Mouse (Mus musculus): ENCODE measurements around the gene Cog6.
"Not testable (repeated sequence)": the region's sequence is repeated elsewhere in the genome, so short reads cannot be mapped to it uniquely, and the experiment has no call there.

Gene Cog6

GRCm38 (mm10) chr3:53032432-53032831, 15.4 kb upstream of the Cog6 start:
- peak; percentile 52 to 53 for DNase-seq (ENCODE audit: low spot score in 2 of 2)

DNA sequence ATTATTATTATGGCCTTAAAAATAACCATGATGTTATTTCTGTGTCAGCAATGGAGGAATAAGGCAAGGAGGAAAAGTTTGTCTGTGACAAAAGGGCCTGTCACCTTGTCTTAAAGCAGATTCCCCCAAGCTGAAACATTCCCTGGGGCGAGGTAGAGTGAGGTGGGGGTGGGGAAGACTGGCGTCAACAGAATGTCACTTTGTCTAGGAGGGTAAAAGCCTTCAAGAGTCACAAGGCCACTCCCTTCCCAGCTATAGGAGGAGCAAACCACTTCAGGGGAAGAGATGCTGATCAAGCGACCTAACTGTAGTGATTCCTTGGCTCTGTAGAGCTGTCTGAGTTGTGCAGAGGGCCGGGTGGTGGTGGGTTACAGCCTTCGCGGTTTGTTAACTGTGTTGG, 14.5 kb upstream of the Cog6 start:
- DNase-seq (ENCODE audit: low spot score in 2 of 2), result no peak

GRCm38 (mm10) chr3:53029046-53029445, 12.0 kb upstream of the Cog6 start:
- DNase-seq (ENCODE audit: low spot score in 2 of 2), result peak; percentile 30 to 79

DNA sequence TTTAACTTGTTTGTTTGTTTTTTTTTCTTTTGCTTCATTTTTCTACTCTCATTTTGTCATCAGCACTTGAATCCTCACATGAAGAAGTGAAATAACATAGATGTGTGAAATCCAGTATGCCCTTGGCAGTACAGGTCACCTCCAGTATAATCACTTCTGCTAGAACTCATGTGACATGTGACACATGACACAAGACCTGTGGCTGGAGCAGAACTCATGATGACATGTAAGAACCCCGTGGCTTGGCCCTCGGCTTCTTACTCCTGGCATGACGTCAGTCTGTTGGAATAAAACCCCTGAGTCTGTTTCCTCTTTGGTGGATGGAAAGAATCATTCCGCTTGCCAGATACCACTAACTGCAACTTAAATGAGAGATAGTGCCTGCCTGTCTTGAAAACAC, 10.3 kb upstream of the Cog6 start:
- DNase-seq (ENCODE audit: low spot score in 2 of 2), result no peak

DNA sequence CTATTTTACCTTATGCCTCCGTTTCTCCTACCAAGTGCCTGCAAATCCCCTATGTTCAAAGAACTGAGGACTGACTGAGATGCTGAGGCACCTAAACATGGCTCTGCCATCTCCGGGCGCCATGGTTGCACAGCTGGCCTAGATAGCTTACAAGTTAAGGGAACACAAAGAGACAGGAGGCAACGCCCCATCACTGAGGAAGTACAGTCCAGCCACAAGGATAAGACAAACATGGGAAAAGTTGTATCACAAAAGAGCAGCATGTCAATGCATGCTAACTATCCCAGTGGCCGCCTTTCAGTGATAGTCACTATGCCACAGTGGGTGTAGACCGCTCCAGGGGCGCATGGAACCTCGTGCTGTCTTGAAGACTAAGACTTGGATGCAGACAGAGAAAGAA, 9.6 kb downstream of the Cog6 start:
- no peak for DNase-seq (ENCODE audit: low spot score in 2 of 2)

DNA sequence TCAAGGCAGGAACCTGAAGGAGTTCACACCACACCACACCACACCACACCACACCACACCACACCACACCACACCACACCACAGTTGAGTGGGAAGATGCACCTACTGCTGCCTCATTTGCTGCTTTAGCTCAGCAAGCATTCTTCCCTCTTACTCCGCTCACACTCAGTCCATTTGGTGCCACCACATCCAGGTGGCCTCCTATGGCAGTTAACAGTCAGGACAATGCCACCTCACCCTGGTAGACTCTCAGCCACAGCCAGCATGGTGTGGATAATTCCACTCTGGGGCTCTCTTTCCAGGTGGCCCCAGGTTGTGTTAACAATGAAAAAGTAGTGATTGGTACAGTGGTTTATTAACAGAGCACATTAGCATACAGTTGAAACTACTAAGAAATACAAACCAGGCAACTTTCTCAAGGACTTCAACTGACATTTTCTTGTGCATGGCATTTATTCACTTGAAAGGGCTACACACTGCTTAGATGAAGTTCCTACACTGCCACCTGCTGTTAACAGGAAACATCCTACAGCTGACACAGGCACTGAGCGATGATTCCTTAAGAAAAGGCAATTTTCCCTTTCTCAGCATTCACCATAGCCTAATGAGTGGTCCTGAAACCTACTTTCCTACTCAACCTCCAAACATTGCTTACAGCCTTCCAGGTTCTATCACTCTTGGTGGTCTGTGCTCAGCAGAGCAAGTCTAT, 12.5 kb downstream of the Cog6 start:
- peak in 1 of 2 experiments; percentile 29 for DNase-seq (ENCODE audit: low spot score in 2 of 2)

- DNase-seq (ENCODE audit: low spot score in 2 of 2), result no peak
Observed at GRCm38 (mm10) chr3:53002076-53002475, 15.0 kb downstream of the Cog6 start.

GRCm38 (mm10) chr3:52999996-53000395, 17.0 kb downstream of the Cog6 start:
- no peak for DNase-seq (ENCODE audit: low spot score in 2 of 2)

DNA sequence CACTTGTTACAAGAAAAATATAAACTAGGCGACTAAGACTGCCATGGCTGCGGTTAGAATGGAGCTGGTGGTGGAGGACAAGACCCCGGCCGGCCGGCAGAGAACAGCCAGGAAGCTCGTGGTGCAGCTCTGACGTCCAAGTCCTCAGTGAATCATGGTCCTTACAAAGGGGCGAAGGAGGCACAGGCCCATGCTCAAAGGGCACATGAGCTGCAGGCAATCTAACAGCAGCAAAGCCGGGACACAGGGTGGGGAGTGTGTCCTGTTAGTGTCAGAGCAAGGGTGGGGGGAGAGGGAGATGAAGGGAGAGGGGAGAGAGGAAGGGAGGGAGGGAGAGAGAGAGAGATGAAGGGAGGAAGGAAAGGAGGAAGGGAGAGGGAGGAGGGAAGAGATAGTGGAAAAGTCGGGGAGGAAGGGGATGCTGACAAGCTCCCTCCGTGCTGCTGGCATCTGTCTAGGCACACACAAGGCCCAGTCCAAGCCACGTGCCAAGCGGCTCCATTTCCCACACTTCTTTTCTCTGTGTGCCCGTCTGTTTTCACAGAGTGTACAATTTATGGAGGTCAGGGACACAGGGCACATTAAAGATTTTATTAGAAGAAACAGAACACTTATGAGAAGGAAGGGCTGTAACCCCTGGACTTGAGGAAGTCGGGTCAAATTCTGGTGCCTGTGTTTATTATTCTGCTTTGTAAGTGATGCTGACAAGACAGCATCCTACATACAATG, 17.9 kb downstream of the Cog6 start:
- no peak for DNase-seq (ENCODE audit: low spot score in 2 of 2)

- DNase-seq (ENCODE audit: low spot score in 2 of 2), result no peak
Observed at GRCm38 (mm10) chr3:52997381-52997780, 19.7 kb downstream of the Cog6 start.

- DNase-seq (ENCODE audit: low spot score in 2 of 2), result no peak
Observed at GRCm38 (mm10) chr3:52996635-52997034, 20.4 kb downstream of the Cog6 start.

DNA sequence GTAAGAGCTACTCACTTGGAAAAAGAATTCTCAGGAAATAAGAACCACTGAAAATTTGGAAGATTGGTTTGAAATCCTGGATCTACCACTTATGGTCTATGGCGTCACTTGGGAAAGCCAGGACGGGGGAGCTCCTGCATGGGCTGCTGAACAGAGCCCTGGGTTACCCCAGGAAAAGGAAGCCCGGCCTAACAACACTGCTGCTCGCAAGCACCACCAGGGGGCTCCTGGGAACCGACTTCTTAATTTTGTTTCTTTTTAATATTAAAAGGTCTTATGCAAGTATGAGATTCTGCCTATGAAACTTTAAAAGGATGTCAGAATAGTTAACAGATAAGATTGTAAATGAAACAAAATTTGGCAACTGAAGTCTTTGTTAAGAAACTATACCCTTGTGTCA, 22.4 kb downstream of the Cog6 start:
- peak in 1 of 2 experiments; percentile 33 for DNase-seq (ENCODE audit: low spot score in 2 of 2)

- no peak for DNase-seq (ENCODE audit: low spot score in 2 of 2)
Observed at GRCm38 (mm10) chr3:52993296-52993695, 23.7 kb downstream of the Cog6 start.

DNA sequence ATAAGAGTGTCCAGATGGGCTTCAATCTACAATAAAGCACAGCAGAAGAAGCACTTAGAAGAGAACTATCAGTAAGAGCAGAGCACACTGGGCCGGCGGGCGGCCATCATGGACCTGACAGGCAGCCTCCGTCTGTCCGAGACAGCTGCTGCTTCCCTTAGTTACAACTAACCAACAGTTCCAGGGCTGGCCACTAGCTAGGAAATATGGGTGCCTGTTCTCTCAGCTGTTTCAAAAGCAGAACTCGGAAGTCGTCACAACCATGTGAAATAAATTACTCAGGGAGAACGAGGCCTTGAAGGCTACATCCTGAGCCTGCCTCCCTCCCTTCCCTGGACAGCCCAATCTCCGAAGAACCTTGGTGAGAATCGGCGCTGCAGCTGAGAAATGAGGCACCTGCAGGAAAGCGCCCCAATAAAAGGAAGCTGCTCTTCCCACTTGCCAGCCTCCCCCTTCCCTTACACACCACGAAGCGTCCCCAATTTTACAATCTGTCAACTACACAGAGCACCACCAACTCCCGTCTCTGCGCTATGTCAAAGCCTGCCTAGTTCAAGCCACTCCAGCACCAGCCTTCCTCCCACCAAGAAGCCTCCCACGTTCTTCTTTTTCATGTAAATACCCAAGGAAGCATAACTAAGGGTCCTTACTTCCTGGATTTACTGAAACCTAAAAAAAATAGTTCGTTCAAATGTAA, 26.8 kb downstream of the Cog6 start:
- DNase-seq (ENCODE audit: low spot score in 2 of 2), result no peak

GRCm38 (mm10) chr3:52985508-52985941, 31.5 kb downstream of the Cog6 start:
- DNase-seq (ENCODE audit: low spot score in 2 of 2), result not testable (repeated sequence)

DNA sequence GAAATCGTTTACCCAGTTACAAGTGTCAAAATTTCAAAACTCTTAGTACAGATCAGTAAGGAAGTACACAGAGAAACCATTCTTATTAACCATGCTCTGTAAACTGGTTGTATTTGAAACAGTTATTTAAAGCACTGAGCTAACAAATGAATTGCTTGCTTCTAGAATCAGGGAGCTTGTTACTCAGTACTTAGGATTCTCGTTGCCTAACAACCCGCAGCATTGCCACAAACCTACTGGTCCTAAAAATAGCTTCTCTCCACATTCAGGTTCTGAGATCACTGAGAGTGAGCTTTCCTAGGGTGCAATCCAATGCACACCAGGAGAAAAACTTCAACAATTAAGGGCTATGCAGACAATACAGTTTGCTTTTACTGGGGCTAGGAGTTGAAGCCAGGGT, 33.3 kb downstream of the Cog6 start:
- DNase-seq (ENCODE audit: low spot score in 2 of 2), result no peak

DNA sequence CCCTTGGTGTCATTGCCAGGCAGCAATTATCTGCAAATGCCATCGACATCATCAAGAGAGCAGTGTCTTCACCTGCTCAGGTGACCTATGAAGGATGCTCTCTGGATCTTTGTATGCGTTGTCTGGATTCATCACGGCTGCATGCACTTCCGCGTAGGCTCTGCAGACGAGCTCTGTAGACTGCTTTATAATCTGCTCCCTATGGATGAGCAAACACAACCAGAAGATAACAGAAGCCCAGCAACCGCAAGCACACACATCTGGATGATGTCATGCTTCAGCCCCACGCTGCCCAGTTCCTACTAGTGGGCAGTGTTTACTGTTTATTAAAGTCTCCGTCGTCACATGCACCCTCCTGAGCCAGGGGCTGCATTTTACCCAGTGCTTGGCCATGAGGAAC, 34.0 kb downstream of the Cog6 start:
- no peak for DNase-seq (ENCODE audit: low spot score in 2 of 2)

- peak; percentile 64 to 87 for DNase-seq (ENCODE audit: low spot score in 2 of 2)
Observed at GRCm38 (mm10) chr3:52974674-52975556, 42.1 kb downstream of the Cog6 start.

GRCm38 (mm10) chr3:52972916-52973315, 44.1 kb downstream of the Cog6 start:
- no peak for DNase-seq (ENCODE audit: low spot score in 2 of 2)

- DNase-seq (ENCODE audit: low spot score in 2 of 2), result no peak
Observed at GRCm38 (mm10) chr3:52967046-52967445, 50.0 kb downstream of the Cog6 start.

DNA sequence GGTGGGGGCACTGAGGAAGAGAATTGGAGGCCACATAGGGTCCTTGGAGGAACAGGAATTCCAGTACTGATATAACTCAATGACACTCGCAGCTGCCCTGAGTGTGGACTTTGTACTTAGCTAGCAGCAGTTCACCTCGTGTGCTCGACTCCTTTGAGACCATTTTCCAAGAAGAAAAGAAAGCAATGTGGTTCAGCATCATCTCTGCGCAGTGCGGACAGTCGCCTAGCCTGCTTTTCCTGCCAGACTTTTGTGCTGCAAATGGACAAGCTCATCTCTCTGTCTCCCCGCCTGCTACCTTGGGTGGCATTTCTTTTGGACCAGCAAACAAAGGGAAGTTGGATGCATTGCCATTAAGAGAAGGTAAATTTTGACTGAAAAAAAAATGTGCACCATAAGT, 52.8 kb downstream of the Cog6 start:
- no peak for DNase-seq (ENCODE audit: low spot score in 2 of 2)

DNA sequence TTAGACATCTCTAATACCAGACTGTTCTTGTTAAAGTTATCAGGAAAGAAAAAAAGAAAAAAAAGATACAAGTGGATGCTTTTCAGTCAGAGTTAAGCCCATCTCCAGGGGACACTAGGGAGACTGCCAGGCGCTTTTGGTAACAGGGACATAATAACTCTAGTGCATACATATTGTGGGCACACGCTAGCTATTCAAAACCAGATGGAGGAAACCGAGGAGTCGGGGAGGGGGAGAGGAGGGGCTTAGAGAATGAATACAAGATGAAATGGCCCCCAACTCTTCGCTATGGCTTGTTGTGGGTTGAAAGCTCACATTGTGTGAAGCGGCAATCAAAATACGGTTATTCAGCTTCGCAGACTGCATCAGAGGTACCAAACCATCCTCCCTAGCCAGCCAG, 53.6 kb downstream of the Cog6 start:
- DNase-seq (ENCODE audit: low spot score in 2 of 2), result no peak
